Mouse (Mus musculus): ENCODE results near the gene Arid1b. TPM values are rescaled to one million over a fixed set of nuclear protein-coding genes. Genes with fewer than 3 reads are reported as not detected.

Arid1b gene
- polyA plus RNA-seq, 1 experiment from 2014 or later, result 2.2 TPM

GRCm38 (mm10) chr17:4948501-4948900 is 45.6 kb upstream of the Arid1b start:
- H3K4me1 ChIP-seq (ENCODE audit: insufficient read depth), result peaks cover 9% of the 10 kb centered on the region; the same call in 1 of the 2 replicates
- H3K27ac ChIP-seq (ENCODE audit: low read depth), result no peak overlapping the region
- no peaks in the 10 kb centered on the region for H3K36me3 ChIP-seq (replicated peaks; ENCODE audit: insufficient read depth, low read length)
- no peak overlapping the region for H3K4me3 ChIP-seq (ENCODE audit: low read depth, low read length)
- H3K9ac ChIP-seq (replicated peaks), result no peak overlapping the region
- no peak for ATAC-seq
- no peak overlapping the region for H3K4me2 ChIP-seq (ENCODE audit: low read depth, low read length)
- 66% methylated on average over 3 of the region's 3 CpGs for WGBS (ENCODE audit: insufficient replicate concordance)
- no peak for DNase-seq
- TF ChIP-seq EP300 (IDR thresholded peaks at IDR 0.05; ENCODE audit: low read depth) (no peak), CTCF (IDR thresholded peaks at IDR 0.05; ENCODE audit: low read depth) (no peak)
- no peaks in the 10 kb centered on the region for H3K9me3 ChIP-seq (ENCODE audit: low read length)
- no peaks in the 10 kb centered on the region for H3K27me3 ChIP-seq (ENCODE audit: insufficient read depth, low read length)

- H3K4me2 ChIP-seq (ENCODE audit: low read depth, low read length), result no peak overlapping the region
- no peak overlapping the region for H3K9ac ChIP-seq (replicated peaks)
- no peaks in the 10 kb centered on the region for H3K9me3 ChIP-seq (ENCODE audit: low read length)
- no peak for ATAC-seq
- H3K27ac ChIP-seq (ENCODE audit: low read depth), result no peak overlapping the region
- no peak for DNase-seq
- H3K36me3 ChIP-seq (replicated peaks; ENCODE audit: insufficient read depth, low read length), result no peaks in the 10 kb centered on the region
- H3K4me3 ChIP-seq (ENCODE audit: low read depth, low read length), result no peak overlapping the region
- TF ChIP-seq EP300 (IDR thresholded peaks at IDR 0.05; ENCODE audit: low read depth) (no peak), CTCF (IDR thresholded peaks at IDR 0.05; ENCODE audit: low read depth) (no peak)
- 86% methylated on average over 4 of the region's 4 CpGs for WGBS (ENCODE audit: insufficient replicate concordance)
- no peaks in the 10 kb centered on the region for H3K27me3 ChIP-seq (ENCODE audit: insufficient read depth, low read length)
- H3K4me1 ChIP-seq (ENCODE audit: insufficient read depth), result no peaks in the 10 kb centered on the region
These were observed 39.7 kb upstream of the Arid1b start for GRCm38 (mm10) chr17:4954431-4954830.

- WGBS (ENCODE audit: insufficient replicate concordance), result 80% methylated on average over 10 of the region's 10 CpGs
- no peak for ATAC-seq
These were observed 29.8 kb upstream of the Arid1b start for GRCm38 (mm10) chr17:4964192-4964877.

GRCm38 (mm10) chr17:4967201-4967600 is 26.9 kb upstream of the Arid1b start:
- Histone ChIP-seq H3K27me3 (ENCODE audit: insufficient read depth, low read length) (no peaks in the 10 kb centered on the region), H3K36me3 (replicated peaks; ENCODE audit: insufficient read depth, low read length) (no peaks in the 10 kb centered on the region), H3K4me2 (ENCODE audit: low read depth, low read length) (no peak overlapping the region), H3K4me3 (ENCODE audit: low read depth, low read length) (no peak overlapping the region), H3K27ac (ENCODE audit: low read depth) (no peak overlapping the region), H3K9me3 (ENCODE audit: low read length) (no peaks in the 10 kb centered on the region), H3K4me1 (ENCODE audit: insufficient read depth) (no peaks in the 10 kb centered on the region), H3K9ac (replicated peaks) (no peak overlapping the region)
- WGBS (ENCODE audit: insufficient replicate concordance), result 53% methylated on average over 4 of the region's 4 CpGs
- no peak for TF ChIP-seq EP300 (IDR thresholded peaks at IDR 0.05; ENCODE audit: low read depth)
- TF ChIP-seq CTCF (IDR thresholded peaks at IDR 0.05; ENCODE audit: low read depth), result no peak
- ATAC-seq (no peak), DNase-seq (no peak)

More at GRCm38 (mm10) chr17:4964192-4964877, 29.8 kb upstream of the Arid1b start:
- Histone ChIP-seq H3K27me3 (ENCODE audit: insufficient read depth, low read length) (no peaks in the 10 kb centered on the region), H3K27ac (ENCODE audit: low read depth) (no peak overlapping the region), H3K36me3 (replicated peaks; ENCODE audit: insufficient read depth, low read length) (no peaks in the 10 kb centered on the region), H3K4me1 (ENCODE audit: insufficient read depth) (no peaks in the 10 kb centered on the region), H3K9me3 (ENCODE audit: low read length) (no peaks in the 10 kb centered on the region), H3K9ac (replicated peaks) (no peak overlapping the region), H3K4me2 (ENCODE audit: low read depth, low read length) (no peak overlapping the region), H3K4me3 (ENCODE audit: low read depth, low read length) (no peak overlapping the region)
- no peak for DNase-seq
- TF ChIP-seq EP300 (IDR thresholded peaks at IDR 0.05; ENCODE audit: low read depth) (no peak), CTCF (IDR thresholded peaks at IDR 0.05; ENCODE audit: low read depth) (no peak)

GRCm38 (mm10) chr17:4968035-4968434 is 26.1 kb upstream of the Arid1b start:
- Histone ChIP-seq H3K4me1 (ENCODE audit: insufficient read depth) (no peaks in the 10 kb centered on the region), H3K27me3 (ENCODE audit: insufficient read depth, low read length) (no peaks in the 10 kb centered on the region), H3K4me3 (ENCODE audit: low read depth, low read length) (no peak overlapping the region), H3K36me3 (replicated peaks; ENCODE audit: insufficient read depth, low read length) (no peaks in the 10 kb centered on the region), H3K27ac (ENCODE audit: low read depth) (no peak overlapping the region), H3K9me3 (ENCODE audit: low read length) (no peaks in the 10 kb centered on the region), H3K9ac (replicated peaks) (no peak overlapping the region), H3K4me2 (ENCODE audit: low read depth, low read length) (no peak overlapping the region)
- no peak for TF ChIP-seq EP300 (IDR thresholded peaks at IDR 0.05; ENCODE audit: low read depth)
- no peak for TF ChIP-seq CTCF (IDR thresholded peaks at IDR 0.05; ENCODE audit: low read depth)
- ATAC-seq (no peak), DNase-seq (no peak)
- WGBS (ENCODE audit: insufficient replicate concordance), result 82% methylated on average over 3 of the region's 3 CpGs

GRCm38 (mm10) chr17:4968878-4969277 is 25.3 kb upstream of the Arid1b start:
- Histone ChIP-seq H3K27me3 (ENCODE audit: insufficient read depth, low read length) (no peaks in the 10 kb centered on the region), H3K27ac (ENCODE audit: low read depth) (no peak overlapping the region), H3K36me3 (replicated peaks; ENCODE audit: insufficient read depth, low read length) (no peaks in the 10 kb centered on the region), H3K9me3 (ENCODE audit: low read length) (no peaks in the 10 kb centered on the region), H3K4me2 (ENCODE audit: low read depth, low read length) (no peak overlapping the region), H3K4me1 (ENCODE audit: insufficient read depth) (no peaks in the 10 kb centered on the region), H3K9ac (replicated peaks) (no peak overlapping the region), H3K4me3 (ENCODE audit: low read depth, low read length) (no peak overlapping the region)
- 84% methylated on average over 5 of the region's 5 CpGs for WGBS (ENCODE audit: insufficient replicate concordance)
- ATAC-seq (no peak), DNase-seq (no peak)
- TF ChIP-seq EP300 (IDR thresholded peaks at IDR 0.05; ENCODE audit: low read depth) (no peak), CTCF (IDR thresholded peaks at IDR 0.05; ENCODE audit: low read depth) (no peak)

Measured in liver, postnatal 0 days (tissue).